In the genomic region with DNA sequence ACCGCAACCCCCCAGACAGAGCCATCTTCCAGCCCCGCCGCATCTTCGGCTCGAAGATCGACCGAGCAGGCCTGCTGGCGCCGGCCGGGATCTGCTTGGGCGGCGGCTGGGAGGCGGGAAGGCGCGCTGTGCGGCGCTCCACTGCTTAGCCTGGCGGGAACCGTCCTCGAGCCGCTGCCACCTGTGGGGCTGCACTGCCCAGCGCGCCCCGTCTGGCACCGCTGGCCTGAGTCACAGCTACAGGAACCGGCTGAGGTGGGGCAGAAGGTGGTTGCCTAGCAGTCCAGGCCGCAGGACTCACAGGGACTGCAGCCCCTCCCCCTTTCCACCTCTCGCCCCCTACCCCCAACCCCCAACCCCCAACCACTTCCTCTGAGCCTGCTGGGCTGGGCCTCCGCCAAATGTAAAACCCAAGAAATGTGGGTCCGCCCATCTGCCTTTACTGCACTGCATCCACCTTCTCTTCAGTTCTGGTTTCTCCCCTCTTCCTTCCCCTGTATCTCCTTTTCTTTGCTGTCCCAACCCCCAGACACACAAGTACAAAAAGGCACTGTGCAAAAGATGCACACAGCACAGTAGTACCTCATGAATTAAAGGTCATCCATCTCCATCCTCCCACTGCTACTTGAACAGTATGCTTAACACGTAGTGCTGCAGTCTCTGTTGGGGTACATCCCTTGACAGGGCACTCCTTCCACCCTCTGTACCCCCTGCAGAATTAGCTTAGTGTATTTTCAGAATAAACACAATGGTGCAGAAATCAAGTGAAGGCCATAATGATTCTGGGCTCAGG, we compare ENCODE assay signal across 8 mouse cellular contexts. TPM values are rescaled to one million over a fixed set of nuclear protein-coding genes. Genes with fewer than 3 reads are reported as not detected.
DNase-seq lines count a peak whose midpoint lies in the region; ATAC-seq lines count a peak whose summit lies in the region.

A gene (minus strand): TSS at position 308 of the 793 bp plus-strand sequence.

- peak within 1 kb of the TSS; percentile 45 for H3K4me3 ChIP-seq in intestine, embryonic 15.5 days (replicated peaks)

- DNase-seq in adrenal gland, adult 18-20 months (ENCODE audit: low spot score in 2 of 2): peak; percentile 36 to 37
- DNase-seq in embryo, embryonic 9.5 days (ENCODE audit: extremely low spot score): peak; percentile 53
- peak; percentile 45 to 51 for DNase-seq in gastrocnemius, postnatal 4 days (ENCODE audit: low spot score in 2 of 2)
- DNase-seq in left cerebral cortex, postnatal 14 days (ENCODE audit: low spot score in 2 of 2): peak; percentile 59 to 61
- DNase-seq in right cerebral cortex, postnatal 25 days: peak; percentile 62
- peak; percentile 60 for DNase-seq in urinary bladder, postnatal 14 days (ENCODE audit: low spot score)

- H3K9ac ChIP-seq in intestine, embryonic 15.5 days: peak within 1 kb of the TSS; percentile 54

- peak within 1 kb of the TSS; percentile 58 for H3K4me2 ChIP-seq in intestine, embryonic 15.5 days (replicated peaks)

- H3K9me3 ChIP-seq in intestine, embryonic 15.5 days: no peaks in the 10 kb centered on the region

- WGBS in intestine, embryonic 15.5 days: 15% methylated on average over 24 of the region's 31 CpGs

- no peaks in the 10 kb centered on the region for H3K36me3 ChIP-seq in intestine, embryonic 15.5 days

- intact Hi-C loops in left cerebral cortex, postnatal 14 days (cut with DNase I): loop anchor here (10.0 kb wide), 1 partner anchor 186 kb away; a partner anchor contains a TSS

- H3K4me1 ChIP-seq in intestine, embryonic 15.5 days (replicated peaks): no peaks in the 10 kb centered on the region

- no peaks in the 10 kb centered on the region for H3K27me3 ChIP-seq in intestine, embryonic 15.5 days (replicated peaks)

- peak within 1 kb of the TSS; percentile 60; the same call in 1 of the 2 replicates for H3K27ac ChIP-seq in intestine, embryonic 15.5 days

- peak; percentile 97 for ATAC-seq in intestine, embryonic 15.5 days
- ATAC-seq in megakaryocyte progenitor cell, adult 5-6 weeks (replicated peaks; ENCODE audit: poor library complexity): peak; percentile 96

RNA-seq across cellular contexts. Expression of the gene that starts here (rescaled TPM):
- 1 to 10 TPM; 1.2 to 1.5 TPM for total RNA-seq in adrenal gland, adult 18-20 months (2021)
- total RNA-seq in gastrocnemius, postnatal 4 days (2021): 1 to 10 TPM; 5.6 to 6.1 TPM
- polyA plus RNA-seq in intestine, embryonic 15.5 days (2015; fragmentation: Nextera tagmentation; extraction: Ambion mirVana): 6.8 and 7.4 TPM in 2 replicates
- 1 to 10 TPM; 7.8 to 8.1 TPM for total RNA-seq in left cerebral cortex, postnatal 14 days (2021)
- 1.9 and 2.0 TPM in 2 replicates for total RNA-seq in megakaryocyte progenitor cell, adult 5-6 weeks (2015)
- total RNA-seq in megakaryocyte progenitor cell, adult 5-6 weeks (2017): 1.6 and 2.2 TPM in 2 replicates

Comparison
In these comparisons a context has a peak if more than half of its experiments do, and no peak if none do; other contexts are left out.
1. Peak in every context shown above with its lines: DNase-seq, ATAC-seq, H3K4me3 ChIP-seq and H3K27ac ChIP-seq.